Mouse (Mus musculus) inflammation-experienced regulatory T-cells (primary cell): Measurements from ENCODE around the gene Atn1. TPM values are rescaled to one million over a fixed set of nuclear protein-coding genes. Genes with fewer than 3 reads are reported as not detected.

ENCODE experiments used
- polyA plus RNA-seq, 2 experiments: library from polyadenylated mRNA; unstranded; fragments of 100-300 nt; shearing (Covaris generic); gene quantifications; one replicate each; pipeline ENCODE4 v1.2.1; 2017

Gene Atn1
- 10 to 100 TPM in 1 of 2 experiments, 1 to 10 TPM in 1; 4.2 to 14.1 TPM for polyA plus RNA-seq

DNA sequence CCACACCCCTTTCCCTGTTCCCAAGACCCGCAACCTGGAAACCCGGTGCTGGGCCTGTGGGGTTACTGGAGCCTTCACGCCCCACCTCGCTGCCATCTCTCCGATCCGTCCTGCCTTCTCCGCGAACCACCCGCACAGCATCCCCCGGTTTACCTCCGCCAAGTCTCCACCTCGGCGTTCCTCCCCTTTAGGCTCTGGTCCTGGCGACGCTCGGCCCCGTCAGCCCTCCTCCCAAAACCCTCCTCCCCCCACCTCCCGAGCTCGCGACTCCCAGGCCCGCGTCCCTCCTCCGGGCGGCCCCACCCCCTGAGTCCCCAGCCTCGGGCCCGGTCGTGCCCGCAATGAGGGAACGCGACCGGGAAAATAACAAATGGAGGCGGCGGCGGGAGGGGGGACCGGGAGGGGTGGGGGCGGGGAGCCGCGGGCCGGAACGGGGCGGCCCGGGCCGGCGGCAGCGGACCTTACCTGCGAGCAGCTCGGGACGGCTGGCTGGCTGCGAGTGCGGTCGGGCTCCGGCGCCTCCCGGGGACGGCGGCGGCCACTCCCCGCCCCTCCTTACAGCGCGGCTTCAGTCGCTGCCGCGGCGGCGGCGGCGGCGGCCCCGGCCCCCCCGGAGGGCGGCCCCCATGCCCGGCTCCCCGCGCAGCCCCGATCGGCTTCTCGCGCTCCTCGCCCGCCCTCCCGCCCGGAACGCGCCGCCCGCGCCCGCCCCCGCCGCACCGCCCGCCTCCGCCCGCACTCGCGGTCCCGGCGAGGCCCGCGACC, at the start of gene Atn1, which contains the start of gene Gm45234:
Atn1 (minus strand) TSS at position 694 of the 765 bp plus-strand sequence.
Gm45234 (minus strand) TSS at position 191 of the 765 bp plus-strand sequence.

DNA sequence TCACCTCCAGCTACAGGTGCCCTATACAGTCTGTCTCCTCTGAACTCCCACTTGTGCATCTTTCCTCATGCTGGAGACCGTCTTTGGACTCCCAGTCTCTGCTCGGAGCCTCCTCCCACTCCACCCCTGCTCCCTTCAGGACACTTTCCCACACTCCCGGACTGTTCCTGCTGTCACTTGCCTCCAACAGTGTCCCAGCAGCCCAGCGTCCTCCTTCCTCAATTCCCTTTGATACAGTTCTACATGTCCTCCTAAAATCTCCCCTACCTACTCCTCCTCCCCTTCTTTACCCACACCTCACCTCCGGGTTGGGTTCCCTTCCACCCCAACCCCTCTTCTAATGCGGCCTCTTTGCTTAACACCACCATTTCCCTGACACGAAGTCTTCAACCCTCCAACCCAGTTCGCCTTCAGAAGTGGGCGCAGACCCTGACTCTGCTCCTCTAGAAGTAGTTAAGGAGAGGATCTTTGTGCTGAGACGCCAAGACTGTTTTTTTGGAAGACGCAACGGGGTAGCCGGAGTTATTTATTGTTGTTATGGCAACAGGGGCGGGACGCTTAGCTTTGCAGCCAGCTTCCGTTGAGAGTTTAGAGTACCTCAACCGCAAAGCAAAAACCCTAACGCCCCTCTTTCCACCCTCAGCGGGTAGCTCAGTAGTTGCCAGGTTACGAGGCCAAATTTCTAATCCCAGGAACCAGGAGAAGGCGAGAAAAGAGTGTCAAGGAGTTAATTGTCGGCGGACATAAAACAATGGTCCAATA, 23.1 kb upstream of the Atn1 start, which contains the start of gene Lrrc23:
Lrrc23 (minus strand) TSS at position 506 of the 762 bp plus-strand sequence.

DNA sequence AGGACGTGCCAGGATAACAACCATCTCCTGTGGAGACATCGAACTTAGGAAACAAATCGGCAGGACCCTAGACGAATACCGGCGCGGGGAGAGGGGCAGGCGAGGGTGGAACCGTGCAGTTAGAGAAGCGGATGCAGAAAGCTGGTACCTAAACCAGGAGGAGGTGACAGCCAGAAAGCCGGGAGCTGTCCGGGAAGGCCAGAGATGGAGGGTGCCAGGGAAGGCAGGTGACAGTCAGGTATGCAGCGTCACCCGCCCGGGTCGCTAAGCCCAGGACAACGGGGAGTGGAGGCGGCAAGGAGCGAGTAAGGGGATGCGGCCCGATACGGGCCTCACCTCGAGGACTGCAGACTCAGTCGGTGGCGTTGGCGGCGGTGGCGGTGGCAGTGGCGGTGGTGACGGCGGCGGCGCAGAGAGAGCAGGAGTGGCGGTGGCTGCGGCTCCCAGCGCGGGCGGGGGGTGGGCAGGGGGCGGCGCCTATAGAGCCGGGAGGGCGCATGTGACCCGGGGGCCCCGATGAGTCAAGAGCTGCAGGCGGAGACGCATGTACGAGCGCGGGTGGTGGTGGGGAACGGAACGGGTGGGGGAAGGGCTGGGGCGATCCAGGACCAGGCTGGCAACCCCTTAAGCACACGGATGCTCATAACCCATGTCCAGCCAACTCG, 12.9 kb upstream of the Atn1 start, which contains the start of gene Eno2:
Eno2 (minus strand) TSS at position 573 of the 665 bp plus-strand sequence.

DNA sequence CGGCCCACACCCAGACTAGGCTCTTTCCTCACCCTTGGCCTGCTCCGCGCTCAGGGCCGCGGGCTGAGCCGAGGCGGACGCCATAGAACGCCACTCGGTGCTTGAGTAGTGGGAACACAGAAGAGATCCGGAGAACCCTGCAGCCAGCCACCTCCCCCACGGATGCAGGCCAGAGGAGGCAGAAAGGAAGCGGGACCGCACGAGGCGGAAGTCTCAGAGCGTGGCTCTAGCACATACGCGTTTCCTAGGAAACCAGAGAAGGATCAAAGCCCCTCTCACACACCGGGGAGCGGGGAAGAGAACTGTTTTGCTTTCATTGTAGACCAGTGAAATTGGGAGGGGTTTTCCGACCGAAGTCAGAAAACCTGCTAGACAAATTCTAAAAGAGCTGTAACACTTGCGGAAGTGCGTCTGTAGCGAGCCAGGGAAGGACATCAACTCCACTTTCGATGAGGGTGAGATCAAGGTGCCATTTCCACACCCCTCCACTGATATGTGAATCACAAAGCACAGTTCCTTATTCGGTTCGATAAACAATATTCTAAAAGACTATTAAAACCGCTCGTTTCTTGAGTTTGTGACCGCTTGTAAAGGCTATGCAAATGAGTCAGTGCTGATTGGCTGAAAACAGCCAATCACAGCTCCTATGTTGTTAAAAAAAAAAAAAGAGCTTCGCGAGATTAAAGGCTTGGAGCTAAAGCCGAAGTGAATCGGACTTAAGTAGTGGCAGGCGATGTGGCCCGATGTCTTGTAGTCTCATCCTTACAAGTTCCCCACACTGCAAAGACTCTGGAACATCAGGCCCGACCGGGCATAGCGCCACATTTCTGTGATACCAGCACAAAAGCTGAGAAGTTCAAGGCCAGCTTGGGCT, 15.2 kb downstream of the Atn1 start, which contains the start of gene Grcc10:
Grcc10 (minus strand) TSS at position 487 of the 874 bp plus-strand sequence.

DNA sequence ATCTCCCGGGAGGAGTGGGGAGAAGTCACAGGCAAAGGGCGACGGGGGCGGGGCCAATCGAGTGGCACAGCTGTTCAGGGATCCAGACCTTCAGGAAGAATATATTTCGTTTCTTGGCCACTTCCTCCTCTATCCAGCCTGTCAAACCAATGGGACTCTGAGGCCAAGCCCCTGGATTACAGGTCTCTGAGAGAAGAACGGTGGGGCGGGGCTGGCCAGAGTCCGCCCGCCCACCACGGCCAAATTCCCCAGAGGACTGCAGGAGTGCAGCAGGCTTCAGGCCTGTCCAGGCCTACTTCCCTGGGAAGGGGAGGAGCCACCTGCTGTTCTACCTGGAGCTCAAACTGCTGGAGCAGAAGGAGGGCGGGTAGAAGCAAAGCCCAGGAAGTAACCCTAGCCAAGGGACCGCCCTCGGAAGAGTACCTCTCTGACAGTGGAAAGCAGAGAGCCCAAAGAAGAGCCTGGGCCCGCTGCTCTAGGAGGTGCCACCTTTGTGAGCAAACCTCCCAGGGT, 17.8 kb downstream of the Atn1 start, which contains the start of gene Ptpn6:
Ptpn6 (minus strand) TSS at position 204 of the 513 bp plus-strand sequence.

DNA sequence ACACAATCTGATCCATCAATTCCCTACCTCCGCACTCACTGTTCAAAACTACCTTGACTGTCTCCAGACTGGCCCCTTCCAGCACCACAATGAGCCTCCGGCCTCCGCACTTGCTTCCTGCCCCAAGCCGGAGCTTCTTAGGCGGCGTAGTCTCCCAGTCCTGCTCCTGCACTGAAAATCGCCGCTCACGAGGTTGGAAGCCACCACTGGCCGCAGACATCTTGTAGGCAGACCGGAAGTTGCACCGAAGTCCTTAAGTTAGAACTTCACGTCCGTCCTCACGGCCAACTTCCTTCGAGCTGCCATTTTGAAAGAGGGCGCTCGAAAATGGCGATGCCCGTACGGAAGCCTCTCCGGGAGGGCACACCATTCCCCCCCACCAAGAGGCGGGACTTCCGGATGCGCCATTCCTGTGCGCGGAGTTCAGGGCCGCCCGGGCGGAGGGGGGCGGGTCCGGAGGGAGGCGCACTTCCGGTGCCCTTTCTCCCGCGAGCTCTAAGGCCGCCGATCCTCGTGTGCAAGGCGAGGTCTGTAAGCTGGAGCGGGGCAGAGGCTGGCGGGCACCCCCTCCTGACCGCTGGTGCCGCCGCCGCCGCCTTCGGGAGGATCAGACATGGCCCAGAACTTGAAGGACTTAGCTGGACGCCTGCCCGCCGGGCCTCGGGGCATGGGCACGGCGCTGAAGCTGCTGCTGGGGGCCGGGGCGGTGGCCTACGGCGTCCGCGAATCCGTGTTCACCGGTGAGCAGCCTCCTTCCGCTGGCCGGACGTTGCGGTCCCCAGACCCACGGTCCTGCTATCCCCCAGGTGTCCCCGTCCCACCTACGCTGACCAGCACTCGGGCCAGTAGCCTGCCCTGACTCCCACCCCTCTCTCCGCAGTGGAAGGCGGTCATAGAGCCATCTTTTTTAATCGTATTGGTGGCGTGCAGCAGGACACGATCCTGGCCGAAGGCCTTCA, 44.2 kb downstream of the Atn1 start, which contains the start of the genes Emg1 and Phb2:
Emg1 (minus strand) TSS at position 355 of the 959 bp plus-strand sequence.
Phb2 (plus strand) TSS at position 513 of the 959 bp plus-strand sequence.

Other genes with a start within 250 kb of the Atn1 start
- gene C1ra, start 244.1 kb downstream of the Atn1 start, polyA plus RNA-seq, result under 1 TPM in 1 of 2 experiments, not detected in 1; 0.58 TPM
- gene C1s1, start 214.2 kb downstream of the Atn1 start, polyA plus RNA-seq, result 1 to 10 TPM in 1 of 2 experiments, not detected in 1; 1.1 TPM
- not detected for gene C1rb, start 186.2 kb downstream of the Atn1 start, polyA plus RNA-seq
- gene C1s2, start 120.4 kb downstream of the Atn1 start, polyA plus RNA-seq, result under 1 TPM in 1 of 2 experiments, not detected in 1; 0.30 TPM
- 10 to 100 TPM; 35.2 to 40.2 TPM for gene Lpcat3, start 93.5 kb downstream of the Atn1 start, polyA plus RNA-seq
- 100 to 1,000 TPM; 287 to 344 TPM for gene Emg1, start 44.3 kb downstream of the Atn1 start, polyA plus RNA-seq
- gene Phb2, start 44.2 kb downstream of the Atn1 start, polyA plus RNA-seq, result 100 to 1,000 TPM; 196 to 201 TPM
- gene Ptpn6, start 17.8 kb downstream of the Atn1 start, polyA plus RNA-seq, result 100 to 1,000 TPM; 320 to 496 TPM
- gene Grcc10, start 15.2 kb downstream of the Atn1 start, polyA plus RNA-seq, result 100 to 1,000 TPM; 440 to 464 TPM
- gene Gm45234, start 503 bp downstream of the Atn1 start, polyA plus RNA-seq, result not detected
- 1 to 10 TPM; 2.8 to 3.5 TPM for gene Eno2, start 13.1 kb upstream of the Atn1 start, polyA plus RNA-seq
- 1 to 10 TPM; 1.1 to 1.6 TPM for gene Lrrc23, start 23.2 kb upstream of the Atn1 start, polyA plus RNA-seq
- 1 to 10 TPM; 4.4 to 4.5 TPM for gene Spsb2, start 52.1 kb upstream of the Atn1 start, polyA plus RNA-seq
- gene Tpi1, start 57.8 kb upstream of the Atn1 start, polyA plus RNA-seq, result 10 to 100 TPM; 75.7 to 86.0 TPM
- gene Usp5, start 73.0 kb upstream of the Atn1 start, polyA plus RNA-seq, result 100 to 1,000 TPM in 1 of 2 experiments, 10 to 100 TPM in 1; 96.6 to 112 TPM
- gene Cdca3, start 73.0 kb upstream of the Atn1 start, polyA plus RNA-seq, result 1 to 10 TPM; 2.0 to 4.3 TPM
- gene Gnb3, start 83.8 kb upstream of the Atn1 start, polyA plus RNA-seq, result under 1 TPM; 0.28 to 0.76 TPM
- 1 to 10 TPM in 1 of 2 experiments, not detected in 1; 1.2 TPM for gene P3h3, start 101.2 kb upstream of the Atn1 start, polyA plus RNA-seq
- gene Gpr162, start 107.5 kb upstream of the Atn1 start, polyA plus RNA-seq, result under 1 TPM; 0.11 to 0.89 TPM
- gene Cd4, start 131.7 kb upstream of the Atn1 start, polyA plus RNA-seq, result 100 to 1,000 TPM; 455 to 600 TPM
- 10 to 100 TPM in 1 of 2 experiments, 1 to 10 TPM in 1; 9.9 to 11.9 TPM for gene Lag3, start 155.2 kb upstream of the Atn1 start, polyA plus RNA-seq
- gene Ptms, start 163.6 kb upstream of the Atn1 start, polyA plus RNA-seq, result 10 to 100 TPM; 35.8 to 45.4 TPM
- 100 to 1,000 TPM; 176 to 183 TPM for gene Mlf2, start 174.9 kb upstream of the Atn1 start, polyA plus RNA-seq
- 10 to 100 TPM; 69.8 to 77.3 TPM for gene Cops7a, start 209.0 kb upstream of the Atn1 start, polyA plus RNA-seq
- gene Pianp, start 240.2 kb upstream of the Atn1 start, polyA plus RNA-seq, result under 1 TPM in 1 of 2 experiments, not detected in 1; 0.45 TPM